Mouse (Mus musculus): ENCODE results near the gene Camk2d.

DNA sequence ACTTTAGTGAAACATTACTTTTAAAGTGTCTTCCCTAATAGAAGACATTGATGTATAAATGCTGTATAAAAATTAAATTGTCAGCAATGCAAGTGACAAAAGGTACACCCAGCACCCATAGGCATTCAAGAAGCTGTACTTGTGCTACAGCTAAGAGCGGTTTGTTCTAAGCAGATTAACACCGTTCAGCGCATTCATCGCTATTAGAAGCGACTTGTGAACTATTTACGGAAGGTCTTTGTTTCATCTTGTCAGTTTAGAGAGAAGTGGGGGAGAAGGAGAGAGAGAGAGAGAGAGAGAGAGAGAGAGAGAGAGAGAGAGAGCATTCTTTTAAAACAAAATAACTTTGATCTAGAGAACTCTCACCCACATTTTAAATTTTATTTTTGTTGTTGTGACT, 38.1 kb downstream of the Camk2d start:
- TF ChIP-seq CTCF (IDR thresholded peaks at IDR 0.05; ENCODE audit: low read depth), result no peak
- TF ChIP-seq EP300 (IDR thresholded peaks at IDR 0.05; ENCODE audit: low read depth), result no peak

Measured in liver, postnatal 0 days (tissue).